Mouse (Mus musculus) erythroblast, embryonic 14.5 days (primary cell): ENCODE results near the gene Tnxb.
"Not testable (repeated sequence)": the region's sequence is repeated elsewhere in the genome, so short reads cannot be mapped to it uniquely, and the experiment has no call there.

Source experiments
- GATA1 ChIP-seq: IDR thresholded peaks from 2 replicates; pipeline ENCODE4 v1.6.1; 2012; ENCODE audit warnings: low read length, inconsistent platforms, mixed read lengths
- TAL1 ChIP-seq: IDR thresholded peaks from 3 replicates; pipeline ENCODE4 v1.6.1; 2012; ENCODE audit warnings: low read length, inconsistent platforms, mixed read lengths

DNA sequence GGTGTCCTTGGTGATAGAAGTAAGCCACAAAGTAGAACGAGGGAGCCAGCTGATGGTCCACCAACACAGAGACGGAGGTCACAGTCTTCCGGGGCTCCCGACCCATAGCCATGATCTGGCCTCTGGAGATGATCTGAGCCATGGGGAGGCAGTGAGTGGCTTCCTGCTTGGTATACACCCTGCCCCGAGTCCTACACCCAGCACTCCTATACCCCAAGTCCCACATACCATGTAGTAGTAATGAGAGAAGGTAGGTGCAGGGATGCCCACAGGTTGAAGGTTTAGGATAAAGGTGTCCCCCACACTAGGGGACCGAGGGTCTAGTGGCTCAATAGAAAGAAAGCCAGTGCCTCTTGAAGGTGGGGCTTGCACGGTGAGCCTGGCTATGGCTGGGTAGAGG is 69.4 kb downstream of the Tnxb start:
- TF ChIP-seq GATA1, TAL1: not testable (repeated sequence)
